Mouse (Mus musculus) common myeloid progenitor, adult 5-6 weeks (primary cell): Measurements from ENCODE around the gene Smoc2. TPM values are rescaled to one million over a fixed set of nuclear protein-coding genes. Genes with fewer than 3 reads are reported as not detected.

Source experiments
- ATAC-seq: replicated peaks from 2 replicates; pipeline ENCODE4 v1.8.0; 2016; ENCODE audit warnings: low read depth, mild to moderate bottlenecking, moderate TSS enrichment, inconsistent platforms; ENCODE audit not compliant: poor library complexity, severe bottlenecking
- total RNA-seq: library from RNA; stranded (forward); fragments of 200-1000, 187-1606 nt; gene quantifications from 2 replicates; pipeline ENCODE4 v1.2.3, GENCODE M21; 2017

Gene Smoc2
- not detected in 2 replicates for total RNA-seq

- ATAC-seq: no peak; the same call in 1 of the 2 replicates
Measured at GRCm38 (mm10) chr17:14279177-14279965, at the start of gene Smoc2. Gene Smoc2, plus strand, starts transcription at chr17:14279506.

DNA sequence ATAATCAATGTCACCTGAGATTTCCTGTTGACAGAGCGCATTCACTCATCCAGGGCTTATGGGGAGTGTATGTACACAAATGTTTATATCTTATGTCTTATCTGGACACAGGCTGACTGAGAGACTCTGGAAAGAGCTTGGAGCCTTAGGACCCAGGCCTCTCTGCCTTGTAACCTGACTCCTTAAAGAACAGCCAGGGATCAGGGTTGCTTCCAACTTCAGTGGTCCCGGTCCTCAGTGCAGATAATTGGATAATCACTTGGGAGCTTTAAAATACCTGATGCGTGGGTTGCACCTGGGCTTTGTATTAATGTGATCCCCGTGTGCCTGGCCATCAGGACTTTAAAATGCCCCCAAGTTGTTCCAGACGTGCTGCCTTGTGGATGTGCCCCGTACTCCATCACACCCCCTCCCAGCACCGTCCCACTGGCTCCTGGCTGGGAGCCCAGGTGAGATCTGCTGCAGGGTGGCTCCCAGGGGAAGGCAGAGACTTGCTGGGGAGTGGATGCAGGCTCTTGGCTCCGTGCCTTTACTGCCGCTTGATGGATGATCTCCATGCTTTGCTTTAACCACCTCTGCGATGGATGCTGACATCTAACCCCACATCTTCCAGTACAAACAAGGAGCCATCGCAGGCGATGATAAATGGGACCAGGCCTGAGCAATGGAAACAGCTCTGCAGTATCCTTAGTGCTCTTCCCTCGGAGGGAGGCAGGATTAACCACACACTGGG lies 48.4 kb upstream of the Smoc2 start:
- no peak for ATAC-seq

GRCm38 (mm10) chr17:14232629-14233028 lies 46.7 kb upstream of the Smoc2 start:
- 0 out of 2 replicates have a peak, but pooled peaks have one; percentile 58 for ATAC-seq

DNA sequence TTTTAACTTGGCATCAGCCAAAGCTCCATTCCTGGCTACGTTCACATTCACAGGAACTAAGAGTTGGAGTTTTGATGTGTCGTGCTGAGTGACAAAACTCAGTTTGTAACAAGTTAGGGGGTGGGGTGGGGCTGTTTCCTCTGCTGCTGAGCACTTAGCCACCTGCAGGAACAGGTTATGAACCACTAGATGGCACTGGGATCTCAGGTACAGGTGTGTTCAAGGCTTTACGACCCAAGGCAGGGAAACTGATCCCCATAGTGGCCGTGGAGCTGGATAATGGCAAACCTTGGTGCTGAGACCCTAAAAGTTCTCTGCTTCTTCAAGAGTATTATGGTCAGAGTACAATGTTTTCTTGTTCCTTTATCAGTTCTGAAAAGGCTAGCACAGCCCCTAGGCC lies 45.6 kb upstream of the Smoc2 start:
- ATAC-seq: no peak

DNA sequence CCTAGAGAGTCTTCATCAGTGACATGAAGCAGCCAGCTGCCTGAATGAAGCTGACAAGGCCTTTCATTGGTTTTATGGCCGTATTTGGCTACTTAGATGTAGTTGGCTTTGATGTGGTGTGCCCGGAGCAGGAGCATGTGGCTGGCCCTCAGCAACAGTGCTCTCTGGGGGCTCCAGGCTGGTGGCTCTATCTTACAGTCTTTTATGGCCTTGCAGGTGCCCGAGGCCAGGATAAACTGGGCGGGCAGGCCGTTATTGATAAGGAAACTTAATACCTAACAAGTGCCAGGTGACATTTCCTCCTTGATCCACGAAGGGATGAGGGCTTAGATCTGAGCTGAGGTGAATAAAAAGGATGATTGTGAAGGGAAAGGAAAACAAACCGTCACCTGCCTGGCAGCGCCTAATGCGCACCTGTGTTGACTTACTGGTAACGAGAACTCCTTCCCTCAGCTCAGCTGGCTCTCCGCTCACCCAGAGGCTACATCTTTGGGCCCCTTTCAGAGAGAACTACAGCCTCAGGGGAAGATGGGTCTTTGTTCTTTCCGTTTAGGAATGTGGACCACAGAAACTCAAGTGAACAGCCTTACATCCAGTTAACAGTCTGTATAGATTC lies 44.4 kb upstream of the Smoc2 start:
- no peak for ATAC-seq

- no peak for ATAC-seq
Measured at GRCm38 (mm10) chr17:14237134-14237533, 42.2 kb upstream of the Smoc2 start.

GRCm38 (mm10) chr17:14239960-14240359 lies 39.3 kb upstream of the Smoc2 start:
- ATAC-seq: no peak

DNA sequence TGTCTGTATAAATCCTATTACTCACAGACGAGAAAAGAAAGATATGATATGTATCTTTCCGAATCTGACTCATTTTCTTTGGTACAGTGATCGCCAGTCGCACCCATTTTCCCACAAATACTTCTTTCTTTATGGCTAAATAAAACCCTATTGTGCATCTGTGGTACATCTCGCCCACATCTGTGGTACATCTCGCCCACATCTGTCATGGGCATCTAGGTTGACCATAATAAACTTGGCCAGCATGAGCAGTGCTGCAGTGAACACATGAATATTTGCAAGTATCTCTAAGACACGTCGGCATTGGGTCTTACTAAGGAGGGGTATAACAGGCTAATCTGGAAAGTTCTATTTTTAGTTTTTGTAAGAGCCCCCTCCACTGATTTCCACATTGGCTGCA lies 36.7 kb upstream of the Smoc2 start:
- no peak for ATAC-seq

- ATAC-seq: no peak
Measured at GRCm38 (mm10) chr17:14244195-14244965, 34.9 kb upstream of the Smoc2 start.

GRCm38 (mm10) chr17:14246266-14246665 lies 33.0 kb upstream of the Smoc2 start:
- ATAC-seq: no peak

DNA sequence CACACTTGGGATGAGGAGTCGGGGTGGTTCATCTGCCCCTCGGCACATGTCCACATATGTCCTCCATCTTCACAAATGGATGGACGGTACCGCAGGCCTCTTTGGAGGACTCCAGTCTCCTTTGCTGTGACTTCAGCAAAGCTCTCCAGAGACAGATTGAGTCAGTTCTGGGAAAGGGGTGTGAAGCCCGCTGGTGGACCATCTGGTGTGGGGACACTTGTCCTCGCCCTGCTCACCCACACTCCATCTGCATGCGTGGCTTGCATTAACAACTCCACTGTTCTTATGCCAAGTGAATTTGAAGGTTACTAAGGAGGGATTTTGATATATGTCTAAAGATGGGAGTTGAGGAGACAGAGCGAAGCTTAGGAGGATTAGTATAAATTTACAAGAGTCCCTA lies 31.4 kb upstream of the Smoc2 start:
- ATAC-seq: no peak

DNA sequence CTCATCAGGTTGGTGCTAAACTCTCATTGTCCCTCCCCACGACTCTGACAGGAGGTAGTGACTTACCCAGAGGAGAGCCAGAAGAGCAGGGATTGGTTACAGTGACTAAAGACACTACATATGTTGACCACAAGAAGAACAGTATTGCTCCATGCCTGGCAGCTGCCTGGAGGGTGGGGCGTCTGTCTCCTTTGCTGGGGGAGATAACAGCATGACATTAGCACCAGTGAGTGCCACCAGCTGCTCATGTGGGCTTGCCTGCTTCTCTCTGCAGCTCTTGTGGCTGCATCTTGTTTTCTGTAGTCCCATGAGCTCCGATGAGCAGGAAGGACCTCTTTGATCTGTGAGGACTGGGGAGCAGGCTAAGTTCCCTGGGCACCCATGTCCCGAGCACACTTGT lies 29.7 kb upstream of the Smoc2 start:
- ATAC-seq: no peak

GRCm38 (mm10) chr17:14250401-14250800 lies 28.9 kb upstream of the Smoc2 start:
- no peak for ATAC-seq

DNA sequence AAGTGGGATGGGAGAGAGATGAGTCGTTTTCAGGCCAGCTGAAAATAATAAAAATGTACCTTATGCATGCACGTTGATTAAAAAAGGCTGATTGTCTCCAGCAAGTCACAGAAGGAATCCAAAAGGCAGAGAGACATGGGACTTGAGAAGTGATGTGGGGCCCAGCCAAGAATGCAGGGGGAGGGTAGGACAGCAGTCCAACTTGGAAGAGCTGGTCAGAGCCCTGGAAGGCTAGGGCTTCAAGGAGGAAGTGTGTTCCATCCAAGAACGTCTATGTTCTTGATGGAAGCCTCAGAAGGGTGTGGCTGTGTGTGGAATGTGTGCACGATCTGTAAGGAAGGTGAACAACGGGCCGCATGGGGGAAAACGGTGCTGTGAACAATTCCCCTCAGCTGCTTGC lies 26.9 kb upstream of the Smoc2 start:
- ATAC-seq: no peak

GRCm38 (mm10) chr17:14254616-14255015 lies 24.7 kb upstream of the Smoc2 start:
- no peak for ATAC-seq

GRCm38 (mm10) chr17:14257799-14258520 lies 21.3 kb upstream of the Smoc2 start:
- ATAC-seq: no peak

- no peak for ATAC-seq
Measured at GRCm38 (mm10) chr17:14258906-14259305, 20.4 kb upstream of the Smoc2 start.

GRCm38 (mm10) chr17:14260966-14261365 lies 18.3 kb upstream of the Smoc2 start:
- no peak for ATAC-seq

DNA sequence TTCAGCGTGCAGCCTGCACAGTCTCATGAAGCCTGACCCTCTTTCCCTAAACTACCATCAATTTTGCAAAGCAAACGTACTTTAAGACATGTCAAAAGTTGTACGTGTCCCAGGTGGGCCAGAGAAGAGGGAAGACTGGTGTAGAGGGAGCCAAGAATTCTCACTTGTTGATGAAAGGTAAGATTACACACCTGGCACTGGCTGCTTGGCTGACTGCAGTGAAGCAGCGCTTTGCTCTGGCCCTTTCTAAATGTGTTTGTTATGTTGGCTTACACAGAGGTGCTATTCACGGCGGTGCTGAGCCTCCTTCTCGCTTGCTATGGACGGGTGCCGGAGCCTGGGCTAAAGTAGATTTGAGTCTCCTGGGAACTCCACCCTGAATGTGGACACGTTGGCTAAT lies 17.1 kb upstream of the Smoc2 start:
- ATAC-seq: no peak

DNA sequence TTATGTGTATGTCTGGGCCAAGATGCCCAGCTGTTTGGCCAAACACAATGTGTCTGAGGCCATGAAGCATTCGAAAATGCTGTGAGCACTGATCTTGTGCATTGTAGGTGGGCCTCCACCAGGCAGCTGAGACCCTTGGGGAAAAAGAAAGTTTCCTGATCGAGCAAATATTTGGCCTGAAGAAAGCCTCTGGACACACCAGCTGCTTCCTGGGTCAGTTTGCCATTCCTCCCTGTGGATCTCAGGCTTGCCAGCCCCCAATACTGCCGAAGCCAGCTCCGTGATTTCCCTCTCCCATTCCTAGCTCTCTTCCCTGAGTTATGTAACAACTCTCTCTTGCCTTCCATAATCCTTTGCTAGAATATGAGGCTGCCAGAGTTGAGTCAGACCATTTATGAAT lies 11.3 kb upstream of the Smoc2 start:
- no peak for ATAC-seq
